Mouse (Mus musculus) colon, adult 2 months (tissue): ENCODE measurements around the gene 9130008F23Rik. TPM values are rescaled to one million over a fixed set of nuclear protein-coding genes. Genes with fewer than 3 reads are reported as not detected.

Source experiments
- polyA plus RNA-seq: library from polyadenylated mRNA; depleted of rRNA; stranded (reverse); fragments of >200 nt; gene quantifications from 2 replicates; pipeline ENCODE4 v1.2.3, GENCODE M21; 2012; rRNA removed

The 9130008F23Rik gene
- 11.5 and 14.1 TPM in 2 replicates for polyA plus RNA-seq

DNA sequence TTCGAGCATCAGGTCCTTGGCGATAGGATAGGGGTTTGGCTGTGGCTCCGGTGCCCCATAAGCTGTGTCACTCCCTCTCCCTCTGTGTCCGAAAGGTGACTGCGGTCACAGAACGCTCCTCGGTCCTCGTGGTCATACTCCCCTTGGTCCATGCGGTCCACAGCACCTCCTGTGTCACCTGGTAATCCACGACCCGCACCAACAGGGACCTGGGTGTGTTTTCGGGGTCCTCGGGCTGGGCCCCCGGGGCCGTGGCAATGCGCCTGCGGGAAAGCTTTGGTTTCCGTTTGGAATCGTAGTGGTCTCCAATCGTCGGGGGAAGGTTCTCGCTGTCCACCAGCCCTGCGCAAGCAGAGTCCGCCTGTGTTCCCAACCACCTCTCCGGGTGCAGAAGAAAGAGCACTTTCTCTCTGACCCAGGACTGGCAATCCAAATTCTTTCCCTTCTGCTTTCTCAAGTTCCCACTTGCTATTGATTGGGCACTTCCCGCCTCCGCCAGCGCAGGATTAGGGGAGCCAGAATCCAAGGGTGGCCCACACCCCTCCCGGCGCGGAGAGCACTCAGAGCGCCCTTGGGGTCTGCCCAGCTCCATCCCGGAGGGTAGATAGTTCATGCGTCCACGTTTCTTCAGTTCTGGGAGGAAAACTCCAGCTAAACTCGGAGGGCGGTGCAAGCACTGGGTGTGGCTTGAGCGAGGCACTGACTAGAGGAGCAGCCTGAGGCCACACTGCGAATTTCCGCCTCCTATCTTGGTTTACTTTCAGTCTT is at the start of gene 9130008F23Rik:
Gene 9130008F23Rik, minus strand, starts transcription at position 636 of the 768 bp plus-strand sequence.

DNA sequence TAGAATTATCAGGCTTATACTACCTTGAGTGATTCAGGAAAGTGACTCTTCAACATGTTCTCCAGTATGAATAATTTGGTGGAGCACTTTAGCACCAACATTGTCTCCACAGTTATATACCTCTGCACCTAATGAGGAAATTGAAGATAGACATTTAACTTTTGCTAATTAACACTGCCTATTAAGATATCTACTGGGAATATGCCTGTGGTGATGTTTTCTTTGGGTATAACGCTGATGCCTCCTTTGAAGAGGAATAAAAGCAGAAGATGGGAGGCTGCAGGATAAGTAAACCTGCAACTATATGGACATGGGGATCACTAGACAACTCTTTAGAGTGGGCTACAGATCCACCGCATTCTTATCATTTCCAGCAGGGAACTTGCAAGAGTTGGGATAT is 33.9 kb upstream of the 9130008F23Rik start, which contains the start of gene Glyatl3:
Gene Glyatl3, minus strand, starts transcription at position 101 of the 400 bp plus-strand sequence.

Other genes starting within 250 kb of the 9130008F23Rik start
- gene Esp3, start 248.5 kb downstream of the 9130008F23Rik start, polyA plus RNA-seq = not detected in 2 replicates
- not detected in 2 replicates for gene Esp1, start 153.4 kb downstream of the 9130008F23Rik start, polyA plus RNA-seq
- not detected in 2 replicates for gene Crisp2, start 73.6 kb downstream of the 9130008F23Rik start, polyA plus RNA-seq
- not detected in 2 replicates for gene Rhag, start 69.4 kb downstream of the 9130008F23Rik start, polyA plus RNA-seq
- not detected in 2 replicates for gene Glyatl3, start 33.8 kb upstream of the 9130008F23Rik start, polyA plus RNA-seq
- 6.5 and 8.6 TPM in 2 replicates for gene Mut, start 54.1 kb upstream of the 9130008F23Rik start, polyA plus RNA-seq
- gene Cenpq, start 54.5 kb upstream of the 9130008F23Rik start, polyA plus RNA-seq = 0.70 and 0.79 TPM in 2 replicates